Mouse (Mus musculus) limb, embryonic 12.5 days (tissue): Measurements from ENCODE around the gene Nfatc4. TPM values are rescaled to one million over a fixed set of nuclear protein-coding genes. Genes with fewer than 3 reads are reported as not detected.

Experiments used
- ATAC-seq: fragments of 200-750 bp; cut with Nextera tagmentation; 2 replicates; pipeline ENCODE4 v1.8.0; 2017; ENCODE audit warnings: low read depth, moderate TSS enrichment; ENCODE audit not compliant: insufficient number of reproducible peaks, insufficient read depth, low FRiP score, low TSS enrichment
- H3K27ac ChIP-seq: fragments of 300-500 bp; sonication (generic); 2 replicates; pipeline ENCODE4 v1.5.1; 2016; ENCODE audit warnings: mild to moderate bottlenecking, moderate library complexity
- H3K27me3 ChIP-seq: fragments of 300-500 bp; sonication (generic); 2 replicates; pipeline ENCODE4 v1.6.1; 2016; ENCODE audit warnings: mild to moderate bottlenecking, moderate library complexity
- H3K36me3 ChIP-seq: fragments of 300-500 bp; sonication (generic); 2 replicates; pipeline ENCODE4 v1.6.1; 2016; ENCODE audit warnings: mild to moderate bottlenecking, moderate library complexity
- H3K4me1 ChIP-seq: fragments of 300-500 bp; sonication (generic); replicated peaks from 2 replicates; pipeline ENCODE4 v1.6.1; 2016
- H3K4me2 ChIP-seq: fragments of 300-500 bp; sonication (generic); 2 replicates; pipeline ENCODE4 v1.6.1; 2016; ENCODE audit warnings: mild to moderate bottlenecking, moderate library complexity
- H3K4me3 ChIP-seq: fragments of 300-500 bp; sonication (generic); replicated peaks from 2 replicates; pipeline ENCODE4 v1.5.1; 2016; ENCODE audit warnings: mild to moderate bottlenecking
- H3K9ac ChIP-seq: fragments of 300-500 bp; sonication (generic); replicated peaks from 2 replicates; pipeline ENCODE4 v1.6.1; 2016; ENCODE audit warnings: mild to moderate bottlenecking, moderate library complexity
- H3K9me3 ChIP-seq: fragments of 300-500 bp; sonication (generic); 2 replicates; pipeline ENCODE4 v1.6.1; 2016; ENCODE audit warnings: mild to moderate bottlenecking, moderate library complexity
- WGBS: fragments of 180-500 bp; shearing (Covaris S2); methylation state at CpG from one replicate; pipeline ENCODE4 v1.1.7; 2016; 5-methylcytosine and 5-hydroxymethylcytosine counted together
- polyA plus RNA-seq: library from polyadenylated mRNA; unstranded; fragments of >200 nt; fragmentation: Nextera tagmentation; extraction: Ambion mirVana; gene quantifications from 2 replicates; pipeline ENCODE4 v1.2.1, GENCODE M21; 2016

The Nfatc4 gene
- 147 and 151 TPM in 2 replicates for polyA plus RNA-seq

- peaks cover 31% of the 10 kb centered on the region for H3K4me1 ChIP-seq
- no peaks in the 10 kb centered on the region for H3K9me3 ChIP-seq
- H3K4me2 ChIP-seq: peak within 1 kb of the TSS; percentile 98
- no peaks in the 10 kb centered on the region for H3K27me3 ChIP-seq
- peak within 1 kb of the TSS; percentile 97 for H3K9ac ChIP-seq
- peak within 1 kb of the TSS; percentile 100 for H3K27ac ChIP-seq
- H3K36me3 ChIP-seq: peaks cover 19% of the 10 kb centered on the region
- peak within 1 kb of the TSS; percentile 86 for H3K4me3 ChIP-seq
- ATAC-seq: peak; percentile 86
- WGBS: 0% methylated on average over 43 of the region's 46 CpGs
Measured at GRCm38 (mm10) chr14:55822991-55823762, at the start of gene Nfatc4. Nfatc4 (plus strand) TSS chr14:55823144.

- no peak overlapping the region for H3K4me2 ChIP-seq
- H3K27ac ChIP-seq: no peak overlapping the region
- peaks cover 3% of the 10 kb centered on the region; the same call in 1 of the 2 replicates for H3K27me3 ChIP-seq
- peaks cover 23% of the 10 kb centered on the region for H3K36me3 ChIP-seq
- H3K9ac ChIP-seq: no peak overlapping the region
- no peak overlapping the region for H3K4me3 ChIP-seq
- ATAC-seq: no peak
- H3K9me3 ChIP-seq: no peaks in the 10 kb centered on the region
- peaks cover 4% of the 10 kb centered on the region for H3K4me1 ChIP-seq
- WGBS: 75% methylated on average over 7 of the region's 7 CpGs
Measured at GRCm38 (mm10) chr14:55776711-55777110, 46.2 kb upstream of the Nfatc4 start.

GRCm38 (mm10) chr14:55777176-55777575, 45.8 kb upstream of the Nfatc4 start:
- 36% methylated on average over 3 of the region's 3 CpGs for WGBS
- Histone ChIP-seq H3K4me2 (no peak overlapping the region), H3K27ac (no peak overlapping the region), H3K9me3 (no peaks in the 10 kb centered on the region), H3K4me1 (peaks cover 9% of the 10 kb centered on the region), H3K4me3 (no peak overlapping the region), H3K36me3 (peaks cover 23% of the 10 kb centered on the region), H3K27me3 (peaks cover 7% of the 10 kb centered on the region; the same call in 1 of the 2 replicates), H3K9ac (no peak overlapping the region)
- no peak for ATAC-seq

GRCm38 (mm10) chr14:55777806-55778205, 45.1 kb upstream of the Nfatc4 start:
- Histone ChIP-seq H3K4me2 (no peak overlapping the region), H3K27me3 (peaks cover 13% of the 10 kb centered on the region; the same call in 1 of the 2 replicates), H3K9ac (no peak overlapping the region), H3K4me1 (peaks cover 15% of the 10 kb centered on the region), H3K27ac (no peak overlapping the region), H3K4me3 (no peak overlapping the region), H3K36me3 (peaks cover 23% of the 10 kb centered on the region), H3K9me3 (no peaks in the 10 kb centered on the region)
- ATAC-seq: no peak
- 95% methylated on average over 11 of the region's 11 CpGs for WGBS

- no peak overlapping the region for H3K4me3 ChIP-seq
- H3K36me3 ChIP-seq: peaks cover 23% of the 10 kb centered on the region
- WGBS: 88% methylated on average over 15 of the region's 15 CpGs
- peaks cover 17% of the 10 kb centered on the region; the same call in 1 of the 2 replicates for H3K27me3 ChIP-seq
- no peak overlapping the region for H3K9ac ChIP-seq
- no peak overlapping the region for H3K4me2 ChIP-seq
- no peaks in the 10 kb centered on the region for H3K9me3 ChIP-seq
- H3K4me1 ChIP-seq: peaks cover 19% of the 10 kb centered on the region
- no peak for ATAC-seq
- no peak overlapping the region for H3K27ac ChIP-seq
Measured at GRCm38 (mm10) chr14:55778686-55779085, 44.3 kb upstream of the Nfatc4 start.

- WGBS: 68% methylated on average over 16 of the region's 16 CpGs
Measured at GRCm38 (mm10) chr14:55779656-55780055, 43.3 kb upstream of the Nfatc4 start.

GRCm38 (mm10) chr14:55780736-55781135, 42.2 kb upstream of the Nfatc4 start:
- Histone ChIP-seq H3K27me3 (peaks cover 36% of the 10 kb centered on the region), H3K9me3 (no peaks in the 10 kb centered on the region), H3K27ac (0 out of 2 replicates have a peak overlapping the region, but pooled peaks have one; percentile 4), H3K4me1 (peaks cover 27% of the 10 kb centered on the region), H3K4me2 (no peak overlapping the region), H3K36me3 (peaks cover 26% of the 10 kb centered on the region), H3K9ac (no peak overlapping the region), H3K4me3 (no peak overlapping the region)
- 82% methylated on average over 11 of the region's 11 CpGs for WGBS
- ATAC-seq: no peak

More at GRCm38 (mm10) chr14:55779656-55780055, 43.3 kb upstream of the Nfatc4 start:
- Histone ChIP-seq H3K4me1 (peaks cover 27% of the 10 kb centered on the region), H3K9me3 (no peaks in the 10 kb centered on the region), H3K27ac (no peak overlapping the region), H3K27me3 (peaks cover 25% of the 10 kb centered on the region), H3K36me3 (peaks cover 23% of the 10 kb centered on the region), H3K4me2 (no peak overlapping the region), H3K4me3 (no peak overlapping the region), H3K9ac (no peak overlapping the region)
- ATAC-seq: no peak

- H3K27ac ChIP-seq: peak overlapping the region; percentile 4; the same call in 1 of the 2 replicates
- peak overlapping the region; percentile 78 for H3K4me2 ChIP-seq
- H3K4me3 ChIP-seq: peak overlapping the region; percentile 26
- WGBS: 19% methylated on average over 14 of the region's 14 CpGs
- no peaks in the 10 kb centered on the region for H3K9me3 ChIP-seq
- H3K27me3 ChIP-seq: peaks cover 42% of the 10 kb centered on the region
- H3K4me1 ChIP-seq: peaks cover 27% of the 10 kb centered on the region
- H3K36me3 ChIP-seq: peaks cover 28% of the 10 kb centered on the region
- no peak overlapping the region; the same call in 1 of the 2 replicates for H3K9ac ChIP-seq
- ATAC-seq: peak; percentile 27; the same call in 1 of the 2 replicates
Measured at GRCm38 (mm10) chr14:55781310-55781709, 41.6 kb upstream of the Nfatc4 start.

GRCm38 (mm10) chr14:55782361-55782960, 40.5 kb upstream of the Nfatc4 start:
- Histone ChIP-seq H3K9ac (0 out of 2 replicates have a peak overlapping the region, but pooled peaks have one; percentile 27), H3K4me2 (peak overlapping the region; percentile 78), H3K27ac (peak overlapping the region; percentile 80), H3K9me3 (no peaks in the 10 kb centered on the region), H3K27me3 (peaks cover 53% of the 10 kb centered on the region), H3K4me3 (peak overlapping the region; percentile 54), H3K36me3 (peaks cover 20% of the 10 kb centered on the region), H3K4me1 (peaks cover 27% of the 10 kb centered on the region)
- WGBS: 51% methylated on average over 9 of the region's 9 CpGs
- ATAC-seq: no peak

- H3K4me3 ChIP-seq: peak overlapping the region; percentile 54
- peaks cover 11% of the 10 kb centered on the region for H3K36me3 ChIP-seq
- peak; percentile 34; the same call in 1 of the 2 replicates for ATAC-seq
- WGBS: 2% methylated on average over 31 of the region's 31 CpGs
- H3K9me3 ChIP-seq: no peaks in the 10 kb centered on the region
- H3K27me3 ChIP-seq: peaks cover 62% of the 10 kb centered on the region
- peak overlapping the region; percentile 65 for H3K9ac ChIP-seq
- peak overlapping the region; percentile 78 for H3K4me2 ChIP-seq
- peaks cover 31% of the 10 kb centered on the region for H3K4me1 ChIP-seq
- H3K27ac ChIP-seq: peak overlapping the region; percentile 79
Measured at GRCm38 (mm10) chr14:55783171-55783957, 39.6 kb upstream of the Nfatc4 start.

- Histone ChIP-seq H3K36me3 (peaks cover 5% of the 10 kb centered on the region; the same call in 1 of the 2 replicates), H3K27ac (peak within 1 kb of the TSS; percentile 80), H3K9me3 (no peaks in the 10 kb centered on the region), H3K4me1 (peaks cover 33% of the 10 kb centered on the region), H3K4me2 (peak within 1 kb of the TSS; percentile 78), H3K27me3 (peaks cover 66% of the 10 kb centered on the region), H3K9ac (peak within 1 kb of the TSS; percentile 65), H3K4me3 (peak within 1 kb of the TSS; percentile 54)
- 3% methylated on average over 13 of the region's 13 CpGs for WGBS
- ATAC-seq: no peak
Measured at GRCm38 (mm10) chr14:55783958-55784235, 39.0 kb upstream of the Nfatc4 start, which contains the start of gene Adcy4. Adcy4 (minus strand) TSS chr14:55784095.
